Mouse (Mus musculus) ovary, postnatal 14 days (tissue): ENCODE measurements around the gene Anapc15-ps.

Experiments used
- DNase-seq: peaks from one replicate; pipeline ENCODE4 v3.0.0; 2022; ENCODE audit warnings: low spot score

Gene Anapc15-ps

DNA sequence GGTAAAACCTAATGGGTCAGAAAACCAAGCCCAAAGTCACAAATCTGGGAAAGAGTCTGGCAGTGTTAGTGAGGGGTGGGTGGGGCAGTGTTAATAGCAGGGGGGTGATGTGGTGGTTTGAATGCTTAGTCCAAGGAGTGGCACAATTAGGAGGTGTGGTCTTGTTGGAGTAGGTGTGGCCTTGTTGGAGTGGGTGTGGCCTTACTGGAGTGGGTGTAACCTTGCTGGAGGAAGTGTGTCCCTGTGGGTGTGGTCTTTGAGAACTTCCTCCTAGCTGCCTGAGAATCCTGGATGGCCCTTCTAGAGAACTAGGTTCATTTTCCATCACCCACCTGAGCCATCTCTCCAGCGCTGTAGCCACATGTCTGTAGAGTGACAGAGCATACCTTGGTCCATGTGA lies 16.6 kb upstream of the Anapc15-ps start:
- no peak for DNase-seq

DNA sequence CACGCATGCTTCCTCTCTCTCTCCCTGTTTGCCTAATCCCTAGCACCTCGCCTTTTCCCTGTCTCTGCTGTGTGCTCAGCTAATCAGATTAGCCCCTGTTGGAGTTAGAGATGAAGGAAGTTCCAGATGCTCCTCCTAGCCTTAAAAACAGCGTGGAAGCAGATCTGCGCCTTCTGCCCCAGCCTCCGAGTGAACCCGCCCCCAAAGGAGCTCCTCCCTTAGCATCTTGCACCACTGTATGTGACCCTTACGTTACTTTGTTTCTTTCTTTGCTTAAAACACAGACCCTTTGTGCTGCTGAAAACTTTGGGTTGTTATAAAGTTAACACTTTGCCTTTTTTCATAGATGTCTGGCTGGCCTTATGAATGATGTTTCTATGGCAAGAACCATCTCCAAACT lies 15.8 kb upstream of the Anapc15-ps start:
- no peak for DNase-seq

DNA sequence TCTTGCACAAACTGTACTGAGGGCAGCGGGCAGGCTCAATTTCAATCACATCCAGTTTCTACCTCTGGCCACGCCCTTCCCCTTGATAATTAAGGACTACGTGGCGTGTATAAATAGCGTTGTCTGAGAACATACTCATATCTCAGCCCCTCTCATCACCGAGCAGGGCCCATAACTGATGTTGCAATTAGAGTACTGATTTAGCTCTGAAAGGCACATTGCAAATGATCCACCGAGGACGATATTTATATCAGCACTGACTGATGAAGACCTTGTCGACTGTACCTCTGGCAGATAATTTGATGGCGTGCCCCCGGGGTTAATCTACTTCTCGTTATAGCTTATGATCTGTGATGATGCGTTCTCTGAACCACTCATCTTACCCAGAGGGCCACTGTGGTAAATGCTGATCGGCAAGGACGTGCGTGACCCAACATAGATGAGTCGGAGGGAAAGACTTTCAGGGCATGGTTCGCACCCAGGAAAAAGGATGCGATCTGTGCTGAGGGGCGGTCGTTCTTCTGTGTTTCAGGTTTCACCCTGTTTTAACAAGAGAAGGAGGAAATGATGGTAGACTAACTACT lies 14.4 kb upstream of the Anapc15-ps start:
- DNase-seq = no peak

DNA sequence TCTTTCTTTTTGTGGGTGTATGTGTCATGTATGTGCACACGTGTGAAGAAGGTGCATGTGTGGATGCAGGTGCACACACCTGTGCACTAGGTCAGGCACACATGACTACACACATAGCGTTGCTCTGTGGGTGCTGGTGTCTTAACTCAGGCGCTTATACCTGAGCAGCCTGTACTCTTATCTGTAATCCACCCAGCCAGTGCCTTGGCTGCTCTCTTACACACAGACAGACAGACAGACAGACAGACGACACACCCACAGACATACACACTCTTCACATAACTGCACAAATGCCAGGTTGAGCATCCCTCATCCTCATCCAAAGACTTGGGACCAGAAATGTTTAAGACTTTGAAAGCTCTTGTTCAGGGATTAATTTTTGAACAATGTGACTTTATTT lies 12.8 kb upstream of the Anapc15-ps start:
- no peak for DNase-seq

DNA sequence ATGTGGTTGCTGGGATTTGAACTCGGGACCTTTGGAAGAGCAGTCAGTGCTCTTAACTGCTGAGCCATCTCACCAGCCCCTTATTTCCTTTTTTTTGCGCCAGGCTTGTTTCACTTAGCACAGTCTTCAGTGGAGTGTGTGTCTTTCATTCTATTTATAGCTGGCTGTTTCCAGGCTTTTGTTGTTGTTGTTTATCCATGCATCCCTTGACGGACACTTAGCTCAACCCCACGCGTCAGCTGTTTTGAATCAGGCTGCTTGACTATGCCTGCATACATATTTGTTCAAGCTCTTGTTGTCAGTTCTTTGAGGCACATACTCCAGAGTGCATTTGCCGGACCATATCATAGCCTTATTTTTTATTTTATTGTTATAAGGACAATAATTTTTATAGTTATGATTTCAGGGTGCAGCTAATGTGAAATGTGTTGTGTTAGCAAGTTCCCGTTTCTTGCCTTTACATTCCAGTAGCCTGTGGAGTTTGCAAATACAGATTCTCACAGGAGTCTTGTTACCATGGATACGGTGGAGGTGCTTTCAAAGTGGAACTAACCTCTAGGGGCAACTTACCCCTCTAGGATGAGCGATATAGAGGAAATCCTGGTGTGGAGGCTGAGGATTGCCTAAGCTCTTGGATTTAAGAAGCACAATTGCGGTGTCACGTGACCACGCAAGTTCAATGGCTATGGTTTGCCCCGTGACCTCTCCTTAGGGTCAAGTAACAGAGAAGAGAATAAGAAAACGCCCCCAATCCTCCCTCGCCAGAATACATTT lies 11.7 kb upstream of the Anapc15-ps start:
- no peak for DNase-seq

DNA sequence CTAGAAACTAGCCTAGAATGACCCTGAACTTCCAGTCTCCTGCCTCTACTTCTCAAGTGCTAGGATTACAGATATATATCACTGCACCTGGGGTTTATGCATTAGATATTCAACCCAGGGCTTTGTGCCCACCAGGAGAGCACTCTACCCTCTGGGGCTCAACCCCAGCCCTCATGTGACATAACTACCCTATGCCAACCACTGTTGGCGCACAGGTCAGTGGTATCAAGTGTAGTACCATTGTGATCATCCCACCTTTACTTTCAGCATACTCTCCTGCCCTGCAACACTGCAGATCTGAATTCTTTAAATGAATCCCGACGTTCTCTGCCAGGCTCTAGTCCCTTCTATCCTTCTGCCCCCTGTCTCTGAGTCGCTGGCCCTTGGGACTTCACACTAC lies 11.0 kb upstream of the Anapc15-ps start:
- DNase-seq = no peak

DNA sequence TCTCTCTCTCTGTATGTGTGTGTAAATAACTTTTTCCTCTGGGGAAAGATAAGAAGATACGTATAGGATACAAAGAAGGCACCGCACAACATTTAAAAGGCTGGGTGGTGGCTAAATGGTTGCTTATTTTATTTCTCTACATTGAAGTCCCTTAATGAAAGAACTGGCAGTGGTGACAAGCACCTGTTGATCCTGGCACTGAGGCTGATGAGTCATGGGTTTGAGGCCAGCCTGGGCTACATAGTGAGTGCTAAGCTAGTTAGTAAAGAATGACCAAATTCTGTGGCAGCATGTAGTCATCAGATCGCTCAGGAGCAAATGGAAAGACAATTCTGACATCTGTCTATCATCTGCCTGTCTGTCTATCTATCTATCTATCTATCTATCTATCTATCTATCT lies 10.5 kb upstream of the Anapc15-ps start:
- DNase-seq = no peak

DNA sequence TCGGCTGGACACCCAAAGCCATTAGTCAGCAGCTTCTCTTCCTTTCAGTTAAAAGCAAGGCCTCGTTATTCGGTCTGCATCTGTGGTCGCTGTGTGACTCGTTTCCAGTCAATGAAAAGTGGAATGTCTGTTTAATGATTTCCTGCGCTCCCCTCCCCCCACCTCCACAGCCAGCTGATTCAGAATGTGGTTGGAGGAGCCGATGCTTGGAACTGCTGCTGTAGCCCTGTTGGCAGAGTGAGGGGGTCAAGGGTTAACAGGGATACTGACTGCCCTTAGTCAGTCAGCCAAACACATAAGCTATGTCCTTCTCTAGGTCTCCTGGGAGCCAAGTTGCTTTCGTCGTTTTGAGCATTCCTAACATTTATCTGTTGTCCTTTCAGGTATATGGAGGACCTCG lies 9.7 kb upstream of the Anapc15-ps start:
- no peak for DNase-seq

DNA sequence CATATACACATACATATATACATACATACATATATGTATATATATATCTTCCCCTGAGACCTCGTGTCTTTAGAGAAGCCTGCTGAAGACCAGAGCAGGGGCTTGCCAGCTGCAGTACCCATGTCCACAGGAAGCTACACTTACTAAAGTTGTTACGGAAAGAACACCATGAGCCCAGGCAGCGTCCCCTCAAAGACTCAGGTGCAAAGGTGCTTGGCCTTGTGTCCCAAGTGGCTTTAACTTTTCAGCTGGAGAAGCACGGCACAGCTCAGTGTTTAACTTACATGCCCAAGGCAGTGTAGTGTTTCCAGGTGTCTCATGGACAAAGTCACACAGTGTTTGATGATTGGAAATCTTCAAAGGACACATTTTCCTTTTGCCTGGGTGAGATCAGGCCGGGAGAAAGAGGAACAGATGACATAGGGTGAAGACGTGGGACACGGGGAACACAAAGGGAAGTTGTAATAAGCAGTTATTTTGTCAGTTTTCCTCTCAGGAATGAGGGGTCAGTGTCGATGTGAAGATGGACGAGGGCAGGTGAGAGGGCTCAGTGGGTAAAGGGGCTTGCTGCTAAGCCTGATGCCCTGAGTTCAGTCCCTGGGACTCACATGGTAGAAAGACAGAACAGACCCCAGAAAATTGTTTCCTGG lies 9.0 kb upstream of the Anapc15-ps start:
- DNase-seq = no peak

DNA sequence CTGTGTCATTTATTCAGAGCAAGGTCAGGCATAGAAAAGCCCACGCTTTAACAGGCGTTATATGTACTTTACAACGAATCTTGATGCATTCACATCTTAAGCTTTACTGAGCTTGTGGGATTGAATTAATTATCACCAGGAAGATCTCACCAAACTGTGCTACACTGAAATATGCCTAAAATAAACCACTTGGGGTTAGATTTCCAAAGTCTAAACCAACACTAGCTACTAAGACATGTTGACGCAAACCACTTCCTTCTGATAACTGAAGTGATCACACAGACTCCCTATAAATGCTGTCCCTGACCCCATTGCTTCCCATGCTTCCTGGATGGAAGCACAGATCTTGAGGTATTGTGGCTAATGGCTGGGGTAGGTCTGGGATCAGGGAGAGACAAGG lies 8.2 kb upstream of the Anapc15-ps start:
- DNase-seq = no peak

DNA sequence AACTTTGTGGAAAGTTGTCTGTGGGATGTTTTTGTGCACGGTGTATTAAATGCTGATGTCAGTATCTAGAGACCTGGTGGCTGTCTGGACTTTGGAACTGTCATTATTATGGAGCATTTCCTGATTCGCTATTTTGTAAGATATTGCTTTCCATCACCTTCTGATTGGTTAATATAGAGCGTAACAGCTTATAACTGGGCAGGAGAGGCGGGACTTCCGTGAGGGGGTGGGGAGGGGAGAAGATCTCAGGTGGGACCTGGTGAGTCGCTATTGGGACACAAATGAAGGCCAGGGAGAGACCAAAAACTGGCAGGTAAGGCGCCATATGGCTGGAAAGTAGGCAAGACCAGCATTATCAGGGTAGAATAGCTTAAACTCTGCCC lies 7.8 kb upstream of the Anapc15-ps start:
- DNase-seq = no peak

DNA sequence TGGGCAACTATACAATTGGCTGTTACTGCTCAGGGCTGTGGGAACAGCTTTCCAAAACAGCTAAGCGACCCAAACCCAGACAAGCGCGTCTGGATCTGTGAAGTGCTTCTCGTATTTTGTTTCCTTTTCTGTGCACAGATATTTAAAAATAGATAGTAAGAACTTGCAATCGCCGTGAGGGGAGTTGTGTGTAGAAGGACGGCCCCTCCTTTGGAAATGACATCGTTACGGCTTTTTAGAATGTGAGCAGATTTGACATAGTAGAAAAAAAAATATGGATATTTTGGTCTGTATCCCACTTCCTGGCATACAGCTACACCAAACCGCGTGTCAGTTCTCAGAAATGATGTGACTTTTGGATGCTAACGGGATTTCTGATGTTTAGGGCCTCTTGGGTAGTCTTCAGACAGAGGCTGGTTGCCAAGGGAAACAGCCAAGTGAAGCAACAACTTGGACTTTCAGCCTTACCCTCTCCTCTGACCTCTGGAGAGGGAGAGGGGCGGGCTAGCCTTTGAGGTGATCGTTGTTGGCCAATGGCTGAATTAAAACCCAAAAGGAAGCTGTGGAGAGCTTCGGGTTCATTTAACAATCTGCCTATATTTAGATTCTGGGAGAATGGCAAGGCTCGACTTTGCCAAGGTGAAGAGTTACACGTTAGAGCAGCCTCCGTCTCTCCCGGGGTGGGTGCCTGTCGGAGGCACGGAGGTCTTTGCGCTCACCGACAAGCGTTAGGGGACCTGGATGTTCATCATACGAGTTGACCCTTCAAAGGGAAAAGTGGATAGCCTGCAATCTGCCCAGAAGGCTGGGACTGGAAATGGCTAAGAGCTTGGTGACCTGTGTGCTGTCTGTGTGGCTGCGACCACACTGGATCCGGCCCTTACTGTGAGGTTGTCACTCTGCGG lies 7.2 kb upstream of the Anapc15-ps start:
- no peak for DNase-seq

DNA sequence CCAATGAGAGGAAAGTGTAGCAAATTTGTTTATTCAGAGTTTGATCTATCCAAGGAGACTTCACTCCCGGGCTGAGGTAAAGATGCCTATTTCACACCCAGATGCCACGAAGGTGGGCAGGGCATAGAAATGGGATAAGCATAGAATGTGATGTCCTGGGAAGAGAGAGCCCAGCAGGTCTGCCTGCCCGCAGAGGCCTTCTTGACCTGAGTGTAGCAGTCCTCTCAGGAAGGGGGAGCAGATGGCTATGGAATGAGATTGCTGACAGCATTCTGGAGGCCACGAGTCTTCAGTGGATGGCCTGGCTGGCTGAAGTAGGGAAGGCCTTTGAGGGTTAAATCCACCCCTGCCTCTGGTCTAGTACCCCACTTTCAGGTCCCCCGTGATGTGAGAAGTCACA lies 5.9 kb upstream of the Anapc15-ps start:
- no peak for DNase-seq

DNA sequence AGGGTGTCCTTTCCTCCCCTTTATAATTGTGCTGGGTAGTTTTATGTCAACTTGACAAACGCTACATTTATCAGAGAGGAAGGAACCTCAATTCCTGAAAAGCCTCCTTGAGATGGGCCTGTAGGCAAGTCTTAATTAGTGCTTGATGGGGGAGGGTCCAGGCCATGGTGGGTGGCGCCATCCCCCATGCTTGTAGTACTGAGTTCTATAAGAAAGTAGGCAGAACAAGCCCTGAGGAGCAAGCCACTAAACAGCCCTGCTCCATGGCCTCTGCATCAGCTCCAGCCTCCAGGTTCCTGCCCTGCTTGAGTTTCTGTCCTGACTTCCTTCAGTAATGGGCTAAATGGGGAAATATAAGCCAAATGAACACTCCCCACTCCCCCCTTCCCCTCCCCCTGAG lies 5.4 kb upstream of the Anapc15-ps start:
- DNase-seq = no peak

DNA sequence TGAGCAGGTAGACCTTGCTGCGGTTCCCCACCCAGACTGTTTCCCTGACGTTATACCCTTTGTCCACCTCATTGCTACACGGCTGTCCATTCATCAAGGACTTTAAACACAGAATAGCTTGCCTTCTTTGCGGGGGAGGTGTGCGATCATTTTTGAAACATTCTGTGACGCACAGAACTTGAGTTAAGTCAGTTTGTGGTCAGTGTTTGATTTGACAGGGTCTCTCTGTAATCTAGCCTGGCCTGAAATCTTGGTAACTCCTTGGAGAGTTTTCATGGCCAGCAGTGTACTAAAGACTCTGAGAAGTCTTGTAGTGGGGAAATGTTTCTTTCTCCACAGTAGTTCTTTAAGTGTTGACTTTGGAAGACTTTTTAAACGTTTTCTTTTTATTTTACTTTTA lies 5.0 kb upstream of the Anapc15-ps start:
- no peak for DNase-seq

DNA sequence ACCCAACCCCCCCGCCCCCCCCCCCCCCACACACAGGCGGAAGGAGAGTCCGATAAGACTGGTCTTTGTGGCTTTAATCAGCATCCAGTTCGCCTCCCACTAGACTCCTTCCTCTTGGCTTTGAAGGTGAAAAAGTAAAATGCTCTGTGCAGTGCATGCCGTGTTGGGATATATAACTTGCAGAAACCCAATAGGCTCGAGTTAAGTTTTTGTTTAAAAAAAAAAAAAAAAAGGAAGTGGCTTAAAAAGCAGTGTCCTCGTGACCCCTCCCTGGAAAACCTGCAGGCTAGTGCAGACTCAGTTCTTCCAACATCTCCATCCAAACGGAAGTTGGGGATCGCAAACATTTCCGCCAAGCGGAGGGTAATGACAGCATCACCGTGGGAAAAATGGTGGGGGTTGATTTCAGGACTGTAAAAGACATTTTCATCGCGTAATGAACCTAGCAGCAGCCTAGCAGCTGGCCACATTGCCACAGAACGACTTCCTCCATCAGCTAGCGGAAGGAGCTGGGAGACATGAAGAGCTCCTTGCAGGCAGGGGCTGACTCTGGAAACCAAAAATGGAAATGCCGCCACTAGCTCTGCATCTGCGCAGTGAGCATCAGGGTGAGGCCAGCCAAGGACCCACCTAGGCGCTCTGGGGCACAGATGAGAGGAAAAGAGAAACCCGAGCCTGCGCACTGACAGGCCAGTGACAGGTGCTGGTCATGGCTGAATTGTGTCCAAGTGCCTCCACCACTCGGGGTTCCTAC lies 4.3 kb upstream of the Anapc15-ps start:
- no peak for DNase-seq

DNA sequence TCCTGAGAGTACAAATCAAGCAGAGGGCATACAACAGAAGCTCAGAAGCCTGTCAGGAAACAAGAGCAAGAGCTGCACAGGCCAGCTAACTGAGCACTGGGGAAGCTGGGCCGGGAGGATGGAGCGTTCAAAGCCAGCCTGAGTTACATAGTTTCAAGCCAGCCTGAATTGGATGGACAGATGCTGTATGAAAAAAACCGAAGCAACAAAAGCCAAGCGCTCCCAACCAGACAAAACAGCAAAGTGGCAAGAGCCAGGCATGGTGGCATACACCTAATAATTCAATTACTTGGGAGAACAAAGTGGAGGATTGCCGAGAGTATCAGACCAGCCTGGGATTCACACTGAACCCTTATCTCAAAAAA lies 3.7 kb upstream of the Anapc15-ps start:
- no peak for DNase-seq

DNA sequence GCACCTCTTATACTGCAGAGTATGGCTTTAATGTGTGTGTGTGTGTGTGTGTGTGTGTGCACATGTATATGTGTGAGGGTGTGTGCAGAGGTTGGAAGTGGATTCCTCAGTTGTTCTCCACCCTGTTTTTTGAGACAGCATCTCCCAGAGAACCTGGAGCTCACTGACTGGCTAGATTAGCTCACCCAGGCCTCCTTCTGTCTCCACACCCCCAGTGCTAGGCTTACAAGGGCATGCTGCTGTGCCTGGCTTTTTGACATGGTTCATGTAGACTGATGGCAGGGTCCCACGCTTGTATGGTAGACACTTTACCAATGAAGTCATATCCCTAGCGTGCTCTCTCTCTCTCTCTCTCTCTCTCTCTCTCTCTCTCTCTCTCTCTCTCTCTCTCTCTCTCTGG lies 3.1 kb upstream of the Anapc15-ps start:
- DNase-seq = no peak

DNA sequence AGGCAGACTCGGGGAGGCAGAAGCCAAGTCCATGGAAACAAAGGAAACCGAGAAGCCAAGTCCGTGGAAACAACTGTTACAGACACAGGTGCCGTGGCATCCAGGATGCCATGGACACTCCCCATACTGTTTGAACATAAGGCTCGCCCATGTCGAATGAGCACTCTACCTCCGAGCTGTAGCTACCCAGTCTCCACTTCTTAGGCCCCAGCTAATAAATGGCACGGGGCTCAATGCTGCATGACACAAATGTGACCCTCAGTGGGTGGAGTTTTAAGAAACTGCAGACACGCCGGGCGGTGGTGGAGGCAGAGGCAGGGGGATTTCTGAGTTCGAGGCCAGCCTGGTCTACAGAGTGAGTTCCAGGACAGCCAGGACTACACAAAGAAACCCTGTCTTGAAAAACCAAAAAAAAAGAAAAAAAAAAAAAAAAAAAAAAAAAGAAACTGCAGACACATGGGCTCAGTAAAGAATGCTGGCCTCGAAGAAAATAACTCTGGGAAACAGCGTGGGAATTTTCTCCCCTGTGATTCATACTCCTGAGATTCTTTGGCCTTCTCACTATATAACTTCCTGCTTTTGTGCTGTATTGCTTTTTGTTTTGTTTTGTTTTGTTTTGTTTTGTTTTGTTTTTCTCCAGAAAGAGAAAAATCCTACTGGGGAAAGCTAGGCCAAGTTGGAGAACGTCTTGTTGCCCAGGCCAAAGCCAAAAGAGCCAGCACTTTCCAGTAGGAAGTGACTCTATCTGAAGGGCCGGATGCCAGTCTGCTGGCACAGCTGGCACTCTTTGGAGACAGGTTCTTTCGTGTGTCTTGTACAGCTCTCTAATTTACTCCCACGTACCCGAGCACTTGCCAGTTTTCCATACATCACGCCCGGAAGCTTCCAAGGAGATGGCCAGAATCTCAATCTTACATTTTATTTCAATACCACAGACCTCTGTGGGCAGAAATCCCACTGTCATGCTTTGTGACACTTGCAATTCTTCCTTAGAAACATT lies 2.2 kb downstream of the Anapc15-ps start:
- DNase-seq = no peak

DNA sequence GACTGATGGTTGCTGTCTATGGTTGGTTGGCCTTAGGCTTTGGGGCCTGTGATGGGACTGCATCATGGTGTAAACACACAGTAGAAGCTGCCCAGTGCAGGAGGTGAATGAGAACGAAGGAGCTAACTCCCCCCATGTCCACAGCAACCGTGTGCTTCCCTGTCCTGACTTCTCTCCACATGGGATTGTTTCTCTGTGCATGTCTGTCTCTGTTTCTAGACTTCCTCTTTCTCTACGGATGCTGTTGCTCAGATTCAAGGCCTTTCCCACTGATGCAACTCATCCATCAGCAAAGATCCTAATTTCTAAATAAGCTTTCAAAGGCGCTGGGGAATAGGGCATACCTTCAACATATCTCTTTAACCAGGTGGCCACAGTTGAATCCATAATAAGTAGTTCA lies 3.4 kb downstream of the Anapc15-ps start:
- DNase-seq = no peak

DNA sequence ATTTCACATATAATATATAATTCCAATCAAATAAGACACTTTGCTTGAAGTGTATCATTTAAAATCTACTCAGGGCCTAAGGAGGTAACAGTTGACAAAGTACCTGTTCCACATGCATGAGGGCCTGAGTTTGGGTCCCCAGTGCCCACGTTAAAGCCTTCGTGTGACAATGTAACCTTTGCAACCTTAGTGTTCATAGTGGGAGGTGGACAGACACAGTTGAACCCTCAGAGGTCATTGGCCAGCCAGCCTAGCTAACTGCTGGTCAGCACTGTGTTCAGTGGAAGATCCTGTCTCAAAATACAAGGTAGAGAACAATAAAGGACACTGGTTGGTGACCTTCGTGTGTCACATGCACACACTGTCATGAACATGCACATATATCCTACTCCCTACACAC lies 4.2 kb downstream of the Anapc15-ps start:
- DNase-seq = no peak
